Comparison of ENCODE assay signal across 8 mouse cellular contexts in the genomic region with DNA sequence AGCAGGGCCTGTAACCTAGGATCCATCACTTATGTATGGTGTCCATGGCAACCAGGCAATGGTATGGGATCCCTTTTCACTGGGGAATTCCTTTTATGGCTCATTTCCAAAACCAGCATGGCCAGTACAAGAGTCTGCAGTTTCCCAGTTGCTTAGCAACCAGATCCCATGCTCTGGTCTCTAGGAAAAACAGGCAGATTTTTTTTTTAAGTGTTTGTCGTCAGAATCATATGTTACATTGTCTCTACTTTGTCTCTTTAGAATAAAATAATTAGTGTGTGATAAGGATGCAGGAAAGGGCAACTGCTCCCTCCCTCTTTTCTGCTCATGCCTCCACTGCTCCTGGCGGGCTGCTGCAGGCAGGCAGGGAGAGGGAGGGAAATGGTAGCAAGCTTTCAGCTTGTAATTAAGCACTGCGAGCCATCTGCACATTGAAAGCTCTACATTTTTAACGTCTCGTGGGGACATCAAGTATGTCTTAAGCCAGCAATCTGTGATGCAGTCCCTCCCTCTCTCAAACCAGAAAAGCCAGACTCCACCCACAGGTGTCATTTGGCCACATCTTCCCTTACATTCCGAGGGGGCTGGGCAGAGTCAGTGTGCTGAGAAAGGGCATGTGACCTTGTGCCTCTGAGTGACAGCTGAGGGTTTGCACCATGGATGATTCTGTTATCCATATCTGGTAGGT. TPM values are rescaled to one million over a fixed set of nuclear protein-coding genes. Genes with fewer than 3 reads are reported as not detected.
DNase-seq lines count a peak whose midpoint lies in the region; ATAC-seq lines count a peak whose summit lies in the region.

No protein-coding gene starts in this region.

- no peak for ATAC-seq in cerebellum, adult (ENCODE audit: insufficient number of reproducible peaks, low FRiP score, low TSS enrichment)

- DNase-seq in ES-CJ7 (ENCODE audit: low read depth, low spot score): peak; percentile 27
- DNase-seq in brain, adult 2 months (ENCODE audit: low read depth, low spot score): peak; percentile 90
- peak; percentile 37 to 45 for DNase-seq in frontal cortex, postnatal 14 days (ENCODE audit: low spot score in 2 of 2)
- DNase-seq in left cerebral cortex, postnatal 4 days: peak; percentile 21
- peak; percentile 36 to 59 for DNase-seq in right cerebral cortex, postnatal 36 days (ENCODE audit: low spot score in 2 of 2)
- no peak for DNase-seq in adrenal gland, adult 18-20 months (ENCODE audit: low spot score in 2 of 2)
- DNase-seq in adrenal gland, postnatal 36 days: no peak

- intact Hi-C loops in left cerebral cortex, postnatal 4 days (cut with DNase I): no loop called here

RNA-seq across cellular contexts. Expression of gene March10, which starts 51.6 kb away (rescaled TPM):
- 1 to 10 TPM; 1.2 to 1.7 TPM for total RNA-seq in left cerebral cortex, postnatal 4 days (2021)
- not detected for total RNA-seq in adrenal gland, adult 18-20 months (2021)
- not detected for total RNA-seq in adrenal gland, postnatal 36 days (2021)

Comparison
In these comparisons a context has a peak if more than half of its experiments do, and no peak if none do; other contexts are left out.
1. DNase-seq: peak in ES-CJ7 (single experiment), brain, adult 2 months (single experiment), frontal cortex, postnatal 14 days (2 of 2), left cerebral cortex, postnatal 4 days (single experiment) and right cerebral cortex, postnatal 36 days (2 of 2); none in adrenal gland, adult 18-20 months (0 of 2) and adrenal gland, postnatal 36 days (0 of 2).